Mouse (Mus musculus) duodenum, adult 2 months (tissue): ENCODE measurements around the gene Mad2l2. TPM values are rescaled to one million over a fixed set of nuclear protein-coding genes. Genes with fewer than 3 reads are reported as not detected.

Experiments used
- polyA plus RNA-seq: library from polyadenylated mRNA; depleted of rRNA; stranded (reverse); fragments of >200 nt; gene quantifications from 2 replicates; pipeline ENCODE4 v1.2.3, GENCODE M21; 2012; ENCODE audit warnings: low replicate concordance; rRNA removed

Mad2l2 gene
- 12.9 and 14.4 TPM in 2 replicates for polyA plus RNA-seq

DNA sequence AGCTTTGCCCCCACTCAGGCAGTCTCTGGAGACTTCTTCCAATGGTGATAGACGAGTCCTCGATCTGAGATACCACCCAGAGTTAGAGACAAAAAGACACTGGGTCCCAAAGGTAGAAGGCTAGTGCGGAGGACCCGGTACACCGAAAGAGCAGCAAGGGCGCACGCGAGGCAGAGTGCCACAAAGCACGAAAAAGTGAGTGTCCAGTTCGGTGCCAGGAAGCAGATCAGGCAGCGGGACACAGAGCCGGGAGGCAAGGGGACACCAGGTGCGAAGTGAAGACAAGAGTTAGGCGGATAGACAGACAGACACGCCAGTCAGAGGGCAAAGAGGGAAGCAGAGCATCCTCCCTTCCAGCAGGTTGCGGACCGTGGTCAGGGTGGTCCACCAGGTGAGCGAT lies at the start of gene Mad2l2:
Gene Mad2l2, plus strand, starts transcription at position 252 of the 400 bp plus-strand sequence.

DNA sequence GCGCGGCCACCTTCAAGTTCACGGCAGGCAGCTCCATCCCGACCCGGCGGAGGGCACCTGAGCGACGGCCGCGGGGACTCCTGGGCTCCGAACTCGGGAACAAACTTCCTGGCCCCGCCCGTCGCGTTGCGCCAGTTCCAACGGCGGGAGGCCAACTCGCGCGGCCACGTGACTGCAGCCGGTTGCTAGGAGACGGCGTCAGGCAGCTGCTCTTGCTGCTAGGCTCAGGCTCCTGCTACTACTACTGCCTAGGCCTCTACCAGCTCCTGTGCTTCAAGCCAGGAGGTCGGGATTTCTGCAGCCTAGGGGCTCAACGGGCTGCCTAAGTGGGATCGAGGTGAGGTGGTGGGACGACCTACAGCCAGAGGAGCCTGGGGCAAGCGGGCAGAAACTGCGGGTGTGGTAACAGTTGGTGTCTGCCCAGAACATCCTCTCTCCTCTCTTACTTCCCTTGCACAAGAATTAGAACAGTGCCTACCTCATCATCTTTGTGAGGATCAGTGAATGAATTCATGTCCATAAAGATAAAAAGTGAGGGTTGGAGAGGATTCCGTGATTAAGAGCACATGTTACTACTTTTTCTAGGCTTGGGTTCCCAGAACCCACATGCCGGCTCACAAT lies 42.2 kb upstream of the Mad2l2 start, which contains the start of gene Agtrap:
Gene Agtrap, minus strand, starts transcription at position 125 of the 621 bp plus-strand sequence.

DNA sequence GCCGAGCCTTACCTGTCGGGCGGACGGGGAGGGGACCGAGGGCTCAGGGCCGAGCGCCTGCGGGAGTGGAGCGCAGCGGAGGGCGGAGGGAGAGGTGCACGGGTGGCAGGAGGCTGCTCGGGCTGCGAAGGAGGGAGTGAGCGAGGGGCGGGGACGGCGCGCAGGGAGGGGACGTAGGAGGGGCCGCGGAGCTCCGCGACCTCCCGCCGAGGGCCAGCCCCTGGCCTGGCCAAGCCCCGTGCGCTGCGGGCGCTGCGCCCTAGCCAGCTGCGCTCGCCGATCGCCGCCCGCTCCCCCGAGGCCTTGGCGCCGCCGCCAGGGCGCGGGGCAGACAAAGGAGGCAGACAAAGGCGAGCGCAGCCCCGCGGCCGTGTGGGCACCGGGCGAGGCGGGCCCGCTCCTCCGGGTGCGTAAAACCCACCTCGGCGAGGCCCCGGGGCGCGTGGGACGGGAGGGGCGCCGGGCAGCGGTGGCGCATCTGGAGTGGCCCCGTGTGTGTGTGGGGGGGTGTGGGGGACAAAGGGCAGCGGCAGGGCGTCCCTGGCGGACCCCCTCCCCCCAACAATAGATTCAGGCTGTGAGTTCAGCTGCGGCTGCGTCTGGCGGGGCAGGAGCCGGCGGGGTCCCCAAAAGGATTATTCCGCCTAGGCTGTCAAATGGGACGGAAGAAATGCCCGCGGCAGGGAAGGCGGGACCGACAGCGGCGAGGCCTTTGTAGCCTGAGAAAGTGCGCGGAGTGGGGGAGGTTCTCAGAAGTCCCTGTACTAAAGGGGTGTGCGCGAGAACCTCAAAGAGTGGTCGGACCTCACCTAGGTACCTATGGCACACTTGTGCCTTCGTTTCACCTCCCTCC lies 603 bp downstream of the Mad2l2 start, which contains the start of gene Draxin:
Gene Draxin, minus strand, starts transcription at position 138 of the 853 bp plus-strand sequence.

GRCm38 (mm10) chr4:148151267-148152168 lies 21.3 kb downstream of the Mad2l2 start, which contains the start of gene Fbxo6:
TSS of gene Fbxo6 (minus strand) at chr4:148152140.

GRCm38 (mm10) chr4:148160436-148161390 lies 30.5 kb downstream of the Mad2l2 start, which contains the start of the genes Fbxo44 and Fbxo2:
TSS of gene Fbxo44 (minus strand) at chr4:148160482.
TSS of gene Fbxo2 (plus strand) at chr4:148160621.

Other genes starting within 250 kb of the Mad2l2 start
- gene Mfn2, start 225.7 kb upstream of the Mad2l2 start, polyA plus RNA-seq: 47.4 and 55.3 TPM in 2 replicates
- 12.4 and 13.9 TPM in 2 replicates for gene Plod1, start 193.6 kb upstream of the Mad2l2 start, polyA plus RNA-seq
- 118 and 193 TPM in 2 replicates for gene 2510039O18Rik, start 189.5 kb upstream of the Mad2l2 start, polyA plus RNA-seq
- not detected in 2 replicates for gene Nppb, start 144.6 kb upstream of the Mad2l2 start, polyA plus RNA-seq
- not detected in 2 replicates for gene Nppa, start 129.7 kb upstream of the Mad2l2 start, polyA plus RNA-seq
- gene Clcn6, start 91.6 kb upstream of the Mad2l2 start, polyA plus RNA-seq: 2.5 TPM in 2 replicates
- 4.0 and 7.1 TPM in 2 replicates for gene Mthfr, start 91.3 kb upstream of the Mad2l2 start, polyA plus RNA-seq
- 17.5 and 26.5 TPM in 2 replicates for gene Agtrap, start 42.4 kb upstream of the Mad2l2 start, polyA plus RNA-seq
- 0.08 TPM in 1 of 2 replicates, not detected in the other for gene Draxin, start 314 bp downstream of the Mad2l2 start, polyA plus RNA-seq
- gene Fbxo6, start 21.8 kb downstream of the Mad2l2 start, polyA plus RNA-seq: 32.2 and 64.6 TPM in 2 replicates
- gene Fbxo44, start 30.1 kb downstream of the Mad2l2 start, polyA plus RNA-seq: 10.8 and 13.5 TPM in 2 replicates
- gene Fbxo2, start 30.2 kb downstream of the Mad2l2 start, polyA plus RNA-seq: 0.19 and 0.60 TPM in 2 replicates
- gene Disp3, start 157.6 kb downstream of the Mad2l2 start, polyA plus RNA-seq: 0.13 and 0.92 TPM in 2 replicates